Comparison of ENCODE assay signal across 8 mouse cellular contexts in genomic region chr2:122637526-122637997, GRCm38 (mm10). TPM values are rescaled to one million over a fixed set of nuclear protein-coding genes. Genes with fewer than 3 reads are reported as not detected.
DNase-seq lines count a peak whose midpoint lies in the region; ATAC-seq lines count a peak whose summit lies in the region.

No protein-coding gene starts in this region.

- H3K9ac ChIP-seq in intestine, embryonic 14.5 days (ENCODE audit: low read length): no peak overlapping the region
- H3K9ac ChIP-seq in limb, embryonic 12.5 days (replicated peaks): peak overlapping the region; percentile 40; the same call in 1 of the 2 replicates
- peak overlapping the region; percentile 44; the same call in 1 of the 2 replicates for H3K9ac ChIP-seq in midbrain, embryonic 12.5 days (replicated peaks)

- peak; percentile 73 for ATAC-seq in intestine, embryonic 14.5 days (replicated peaks; ENCODE audit: low FRiP score, low TSS enrichment, low read depth)
- ATAC-seq in limb, embryonic 12.5 days (ENCODE audit: insufficient number of reproducible peaks, insufficient read depth, low FRiP score, low TSS enrichment, low read depth): peak; percentile 67; the same call in 1 of the 2 replicates
- peak; percentile 83 for ATAC-seq in midbrain, embryonic 12.5 days (ENCODE audit: low FRiP score, low read depth)

- peaks cover 16% of the 10 kb centered on the region for H3K36me3 ChIP-seq in intestine, embryonic 14.5 days (ENCODE audit: control insufficient read depth, insufficient read depth, low read length)
- H3K36me3 ChIP-seq in limb, embryonic 12.5 days: peaks cover 19% of the 10 kb centered on the region
- peaks cover 16% of the 10 kb centered on the region for H3K36me3 ChIP-seq in midbrain, embryonic 12.5 days

- peak; percentile 81 to 86 for DNase-seq in adrenal gland, adult 18-20 months (ENCODE audit: low spot score in 2 of 2)
- DNase-seq in embryo, embryonic 10.5 days (ENCODE audit: low spot score): peak; percentile 77
- DNase-seq in gastrocnemius, postnatal 36 days: peak; percentile 62
- DNase-seq in intestine, embryonic 14.5 days (ENCODE audit: low spot score): peak; percentile 87
- peak; percentile 39 for DNase-seq in skeletal muscle tissue, adult 2 months (ENCODE audit: low read depth, low spot score)
- peak; percentile 14 for DNase-seq in yolk sac, embryonic 10.5 days (ENCODE audit: low spot score)

- intact Hi-C loops in gastrocnemius, postnatal 36 days (cut with DNase I): loop anchor here (10.0 kb wide), 1 partner anchor 117 kb away; no protein-coding TSS in a partner anchor

- H3K27ac ChIP-seq in intestine, embryonic 14.5 days (ENCODE audit: low read depth): no peak overlapping the region
- no peak overlapping the region for H3K27ac ChIP-seq in limb, embryonic 12.5 days
- no peak overlapping the region for H3K27ac ChIP-seq in midbrain, embryonic 12.5 days (replicated peaks)

- H3K27me3 ChIP-seq in intestine, embryonic 14.5 days (replicated peaks; ENCODE audit: control insufficient read depth, insufficient read depth, low read length): peaks cover 15% of the 10 kb centered on the region
- H3K27me3 ChIP-seq in limb, embryonic 12.5 days: peaks cover 14% of the 10 kb centered on the region
- peaks cover 16% of the 10 kb centered on the region for H3K27me3 ChIP-seq in midbrain, embryonic 12.5 days

- WGBS in intestine, embryonic 14.5 days: 1% methylated on average over 36 of the region's 36 CpGs
- WGBS in limb, embryonic 12.5 days: 1% methylated on average over 36 of the region's 36 CpGs
- 1% methylated on average over 36 of the region's 36 CpGs for WGBS in midbrain, embryonic 12.5 days

- H3K9me3 ChIP-seq in intestine, embryonic 14.5 days (ENCODE audit: control insufficient read depth, low read length): no peaks in the 10 kb centered on the region
- H3K9me3 ChIP-seq in limb, embryonic 12.5 days: no peaks in the 10 kb centered on the region
- H3K9me3 ChIP-seq in midbrain, embryonic 12.5 days: no peaks in the 10 kb centered on the region

- H3K4me1 ChIP-seq in intestine, embryonic 14.5 days (replicated peaks; ENCODE audit: control insufficient read depth, insufficient read depth, low read length): no peaks in the 10 kb centered on the region
- H3K4me1 ChIP-seq in limb, embryonic 12.5 days (replicated peaks): no peaks in the 10 kb centered on the region
- H3K4me1 ChIP-seq in midbrain, embryonic 12.5 days: no peaks in the 10 kb centered on the region

- peak overlapping the region; percentile 50 for H3K4me2 ChIP-seq in intestine, embryonic 14.5 days (ENCODE audit: low read length)
- H3K4me2 ChIP-seq in limb, embryonic 12.5 days: peak overlapping the region; percentile 69
- H3K4me2 ChIP-seq in midbrain, embryonic 12.5 days (replicated peaks): peak overlapping the region; percentile 74

- H3K4me3 ChIP-seq in intestine, embryonic 14.5 days (ENCODE audit: low read depth, low read length): peak overlapping the region; percentile 34
- H3K4me3 ChIP-seq in limb, embryonic 12.5 days (replicated peaks): peak overlapping the region; percentile 38
- H3K4me3 ChIP-seq in midbrain, embryonic 12.5 days: peak overlapping the region; percentile 44

RNA-seq across cellular contexts. Expression of gene AA467197, which starts 0.8 kb away (rescaled TPM):
- total RNA-seq in adrenal gland, adult 18-20 months (2021): 1 to 10 TPM; 1.2 to 3.2 TPM
- total RNA-seq in gastrocnemius, postnatal 36 days (2021): under 1 TPM in 1 of 2 experiments, not detected in 1; 0.56 TPM
- polyA plus RNA-seq in intestine, embryonic 14.5 days (2014; fragmentation: Nextera tagmentation; extraction: Ambion mirVana): 3.2 and 5.2 TPM in 2 replicates
- polyA plus RNA-seq in limb, embryonic 12.5 days (2016; fragmentation: Nextera tagmentation; extraction: Ambion mirVana): 0.41 and 0.47 TPM in 2 replicates
- 0.26 and 0.43 TPM in 2 replicates for polyA plus RNA-seq in midbrain, embryonic 12.5 days (2016; fragmentation: Nextera tagmentation; extraction: Ambion mirVana)

RNA-seq across cellular contexts. Expression of gene Gatm, which starts 26.5 kb away (rescaled TPM):
- 1 to 10 TPM; 5.5 to 6.1 TPM for total RNA-seq in adrenal gland, adult 18-20 months (2021)
- 1 to 10 TPM; 5.6 to 9.1 TPM for total RNA-seq in gastrocnemius, postnatal 36 days (2021)
- 12.4 and 13.2 TPM in 2 replicates for polyA plus RNA-seq in intestine, embryonic 14.5 days (2014; fragmentation: Nextera tagmentation; extraction: Ambion mirVana)
- polyA plus RNA-seq in limb, embryonic 12.5 days (2016; fragmentation: Nextera tagmentation; extraction: Ambion mirVana): 19.6 and 20.5 TPM in 2 replicates
- 23.3 and 23.8 TPM in 2 replicates for polyA plus RNA-seq in midbrain, embryonic 12.5 days (2016; fragmentation: Nextera tagmentation; extraction: Ambion mirVana)

Comparison
In these comparisons a context has a peak if more than half of its experiments do, and no peak if none do; other contexts are left out.
1. DNase-seq: peak in every context shown above with its lines; median percentile 87 in intestine, embryonic 14.5 days; 84 in adrenal gland, adult 18-20 months; 77 in embryo, embryonic 10.5 days; 62 in gastrocnemius, postnatal 36 days; 39 in skeletal muscle tissue, adult 2 months; 14 in yolk sac, embryonic 10.5 days.